Mouse (Mus musculus) spleen, adult 18-20 months (tissue): Measurements from ENCODE around the gene Mettl9.
A peak's percentile ranks its signal among the peaks of the same experiment; 100 is the strongest.
"Not testable (repeated sequence)": the region's sequence is repeated elsewhere in the genome, so short reads cannot be mapped to it uniquely, and the experiment has no call there.

Source experiments
- DNase-seq, 2 experiments: peaks; one replicate each; pipeline ENCODE4 v3.0.0; 2022; ENCODE audit warnings: mixed read lengths in 2 of 2

Gene Mettl9

GRCm38 (mm10) chr7:121033856-121034652 lies at the start of gene Mettl9:
Gene Mettl9 (plus strand): TSS chr7:121034445.
- DNase-seq, result peak; percentile 83 to 84

- no peak for DNase-seq
Observed at GRCm38 (mm10) chr7:120991191-120991590, 43.1 kb upstream of the Mettl9 start.

- no peak for DNase-seq
Observed at GRCm38 (mm10) chr7:120999021-120999530, 35.2 kb upstream of the Mettl9 start.

GRCm38 (mm10) chr7:121000065-121000822 lies 34.0 kb upstream of the Mettl9 start:
- no peak for DNase-seq

GRCm38 (mm10) chr7:121001879-121002278 lies 32.4 kb upstream of the Mettl9 start:
- DNase-seq, result no peak

GRCm38 (mm10) chr7:121002407-121002928 lies 31.8 kb upstream of the Mettl9 start:
- no peak for DNase-seq

- no peak for DNase-seq
Observed at GRCm38 (mm10) chr7:121003793-121004418, 30.3 kb upstream of the Mettl9 start.

- DNase-seq, result no peak
Observed at GRCm38 (mm10) chr7:121011794-121012689, 22.2 kb upstream of the Mettl9 start.

- no peak for DNase-seq
Observed at GRCm38 (mm10) chr7:121014486-121014885, 19.8 kb upstream of the Mettl9 start.

- DNase-seq, result no peak
Observed at GRCm38 (mm10) chr7:121018778-121019177, 15.5 kb upstream of the Mettl9 start.

GRCm38 (mm10) chr7:121020277-121020676 lies 14.0 kb upstream of the Mettl9 start:
- DNase-seq, result no peak

- DNase-seq, result no peak
Observed at GRCm38 (mm10) chr7:121025221-121026008, 8.8 kb upstream of the Mettl9 start.

- DNase-seq, result no peak
Observed at GRCm38 (mm10) chr7:121026300-121026699, 7.9 kb upstream of the Mettl9 start.

GRCm38 (mm10) chr7:121029947-121030346 lies 4.3 kb upstream of the Mettl9 start:
- DNase-seq, result not testable (repeated sequence)

GRCm38 (mm10) chr7:121034701-121035141 lies 476 bp downstream of the Mettl9 start:
- no peak for DNase-seq

- no peak for DNase-seq
Observed at GRCm38 (mm10) chr7:121035161-121035721, 996 bp downstream of the Mettl9 start.

GRCm38 (mm10) chr7:121040595-121040994 lies 6.3 kb downstream of the Mettl9 start:
- no peak for DNase-seq

- no peak for DNase-seq
Observed at GRCm38 (mm10) chr7:121041989-121042388, 7.7 kb downstream of the Mettl9 start.

GRCm38 (mm10) chr7:121043004-121043403 lies 8.8 kb downstream of the Mettl9 start:
- DNase-seq, result no peak

GRCm38 (mm10) chr7:121043510-121043909 lies 9.3 kb downstream of the Mettl9 start:
- DNase-seq, result no peak

GRCm38 (mm10) chr7:121044251-121044650 lies 10.0 kb downstream of the Mettl9 start:
- no peak for DNase-seq
